In the genomic region with DNA sequence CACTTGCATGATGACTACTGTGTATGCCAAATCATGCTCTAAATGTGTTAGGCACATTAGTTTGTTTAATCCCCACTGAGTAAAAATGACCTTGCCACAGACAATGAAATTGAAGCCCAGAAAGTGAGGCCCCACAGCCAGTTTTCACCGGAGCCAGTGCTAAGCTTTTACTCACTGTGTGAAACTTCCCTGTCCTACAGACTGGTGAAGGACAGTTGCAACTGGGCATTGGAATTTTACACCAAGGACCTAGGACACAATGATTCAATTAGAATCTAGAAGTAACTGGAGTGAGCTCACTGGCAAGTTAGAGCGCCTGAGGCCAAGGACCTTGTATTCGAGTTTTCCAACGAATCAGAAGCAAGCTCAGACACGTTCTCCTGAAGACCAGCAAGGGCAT, we compare ENCODE assay signal across 12 mouse cellular contexts.
"Had no signal": no experiment of that assay in that cellular context is flagged by ENCODE, and none has a peak within 500 bp of the region (broad histone marks: within the 10 kb centered on the region; RNA-seq: fewer than 3 reads in every experiment).

No protein-coding gene starts in this region.

- DNase-seq: layer of hippocampus, adult 9-11 months; layer of hippocampus, postnatal 36 days; lung, embryonic 14.5 days; midbrain, embryonic 14.5 days; right cerebral cortex, adult 18-20 months; right cerebral cortex, postnatal 25 days; thymus, postnatal 36 days had no signal

- H3K27me3 ChIP-seq: limb, embryonic 15.5 days; liver, embryonic 12.5 days; neural tube, embryonic 15.5 days had no signal

- H3K36me3 ChIP-seq: limb, embryonic 15.5 days; liver, embryonic 12.5 days; midbrain, embryonic 10.5 days; neural tube, embryonic 15.5 days had no signal

- H3K27ac ChIP-seq: limb, embryonic 15.5 days; liver, embryonic 12.5 days; midbrain, embryonic 10.5 days; neural tube, embryonic 15.5 days had no signal

- H3K4me1 ChIP-seq: limb, embryonic 15.5 days had no signal

- H3K4me3 ChIP-seq: limb, embryonic 15.5 days; liver, embryonic 12.5 days; midbrain, embryonic 10.5 days; myocyte; neural tube, embryonic 15.5 days had no signal

- H3K9me3 ChIP-seq: limb, embryonic 15.5 days; liver, embryonic 12.5 days; midbrain, embryonic 10.5 days; neural tube, embryonic 15.5 days had no signal

- H3K4me2 ChIP-seq: limb, embryonic 15.5 days; liver, embryonic 12.5 days; lung, embryonic 14.5 days; neural tube, embryonic 15.5 days had no signal

- H3K9ac ChIP-seq: limb, embryonic 15.5 days; liver, embryonic 12.5 days; lung, embryonic 14.5 days; neural tube, embryonic 15.5 days had no signal
